Mouse (Mus musculus) 416B (cell line): ENCODE results near the gene Rreb1.

Experiments
- DNase-seq: peaks from one replicate; pipeline ENCODE4 v3.0.0; 2011; ENCODE audit warnings: low read depth

Gene Rreb1

GRCm38 (mm10) chr13:37779251-37779667 is 1.1 kb downstream of the Rreb1 start:
- DNase-seq = no peak

- no peak for DNase-seq
These were observed 3.4 kb downstream of the Rreb1 start for GRCm38 (mm10) chr13:37781557-37781956.

- DNase-seq = no peak
These were observed 3.9 kb downstream of the Rreb1 start for GRCm38 (mm10) chr13:37782144-37782543.

- peak; percentile 90 for DNase-seq
These were observed 5.5 kb downstream of the Rreb1 start for GRCm38 (mm10) chr13:37783676-37784075.

GRCm38 (mm10) chr13:37784226-37784625 is 6.0 kb downstream of the Rreb1 start:
- peak; percentile 98 for DNase-seq

- no peak for DNase-seq
These were observed 14.6 kb downstream of the Rreb1 start for GRCm38 (mm10) chr13:37792739-37793336.

- DNase-seq = no peak
These were observed 20.6 kb downstream of the Rreb1 start for GRCm38 (mm10) chr13:37798811-37799210.

GRCm38 (mm10) chr13:37799413-37799812 is 21.2 kb downstream of the Rreb1 start:
- DNase-seq = no peak

GRCm38 (mm10) chr13:37801101-37802075 is 23.2 kb downstream of the Rreb1 start:
- peak; percentile 84 for DNase-seq

- no peak for DNase-seq
These were observed 24.2 kb downstream of the Rreb1 start for GRCm38 (mm10) chr13:37802246-37803003.

- DNase-seq = no peak
These were observed 25.0 kb downstream of the Rreb1 start for GRCm38 (mm10) chr13:37803244-37803643.

- no peak for DNase-seq
These were observed 25.8 kb downstream of the Rreb1 start for GRCm38 (mm10) chr13:37804023-37804422.

GRCm38 (mm10) chr13:37815001-37815400 is 36.8 kb downstream of the Rreb1 start:
- DNase-seq = no peak

GRCm38 (mm10) chr13:37816736-37817135 is 38.5 kb downstream of the Rreb1 start:
- DNase-seq = no peak

GRCm38 (mm10) chr13:37821413-37821812 is 43.2 kb downstream of the Rreb1 start:
- DNase-seq = peak; percentile 87

GRCm38 (mm10) chr13:37824331-37824920 is 46.2 kb downstream of the Rreb1 start:
- DNase-seq = no peak

GRCm38 (mm10) chr13:37824956-37825645 is 46.9 kb downstream of the Rreb1 start:
- peak; percentile 56 for DNase-seq

- DNase-seq = peak; percentile 86
These were observed 47.6 kb downstream of the Rreb1 start for GRCm38 (mm10) chr13:37825646-37826280.

- peak; percentile 69 for DNase-seq
These were observed 48.2 kb downstream of the Rreb1 start for GRCm38 (mm10) chr13:37826281-37826993.

GRCm38 (mm10) chr13:37826994-37827262 is 48.7 kb downstream of the Rreb1 start:
- no peak for DNase-seq
